Mouse (Mus musculus) C2C12 (cell line): ENCODE measurements at regions not wholly inside any gene's neighbourhood (a gene's known extent, or its start where the extent isn't known, plus 50 kb on each side); places are given as distances from the start of the nearest gene placed in this dataset.
A peak's percentile ranks its signal among the peaks of the same experiment; 100 is the strongest.

Experiments used
- H3K27me3 ChIP-seq: one replicate; pipeline ENCODE4 v1.6.1; 2011; ENCODE audit not compliant: control insufficient read depth, insufficient read depth, insufficient read length
- H3K36me3 ChIP-seq: one replicate; pipeline ENCODE4 v1.6.1; 2011; ENCODE audit not compliant: control insufficient read depth, insufficient read depth
- H3K4me3 ChIP-seq: one replicate; pipeline ENCODE4 v1.5.1; 2011; ENCODE audit warnings: mild to moderate bottlenecking, control low read depth; ENCODE audit not compliant: poor library complexity, insufficient read depth, severe bottlenecking
- H3K79me2 ChIP-seq: one replicate; pipeline ENCODE4 v1.6.1; 2011; ENCODE audit not compliant: control insufficient read depth, insufficient read depth
- H3K79me3 ChIP-seq: one replicate; pipeline ENCODE4 v1.6.1; 2011; ENCODE audit warnings: low read depth, control low read depth
- H3ac ChIP-seq: one replicate; pipeline ENCODE3; 2011; ENCODE audit warnings: low read depth; ENCODE audit not compliant: control insufficient read depth, insufficient read length
- CEBPB ChIP-seq: IDR thresholded peaks from one replicate; pipeline ENCODE4 v1.6.1; 2011; ENCODE audit warnings: low read depth, mild to moderate bottlenecking, control low read depth, moderate library complexity
- CTCF ChIP-seq: IDR thresholded peaks from one replicate; pipeline ENCODE4 v1.5.1; 2011; ENCODE audit not compliant: control insufficient read depth, insufficient read depth, insufficient read length
- FOSL1 ChIP-seq: IDR thresholded peaks from one replicate; pipeline ENCODE4 v1.8.0; 2011; ENCODE audit warnings: mild to moderate bottlenecking, low read length; ENCODE audit not compliant: poor library complexity, insufficient read depth, severe bottlenecking
- MAX ChIP-seq: IDR thresholded peaks from one replicate; pipeline ENCODE4 v1.6.1; 2011; ENCODE audit warnings: mild to moderate bottlenecking, control low read depth
- MYOD1 ChIP-seq: IDR thresholded peaks from one replicate; pipeline ENCODE4 v1.6.1; 2011; ENCODE audit warnings: low read depth; ENCODE audit not compliant: control insufficient read depth, insufficient read length
- MYOG ChIP-seq: IDR thresholded peaks from one replicate; pipeline ENCODE4 v1.6.1; 2011; ENCODE audit not compliant: control insufficient read depth, insufficient read length; ENCODE audit errors: extremely low read depth
- USF1 ChIP-seq: IDR thresholded peaks from one replicate; pipeline ENCODE4 v1.6.1; 2011; ENCODE audit warnings: low read depth, mild to moderate bottlenecking, control low read depth, moderate library complexity

DNA sequence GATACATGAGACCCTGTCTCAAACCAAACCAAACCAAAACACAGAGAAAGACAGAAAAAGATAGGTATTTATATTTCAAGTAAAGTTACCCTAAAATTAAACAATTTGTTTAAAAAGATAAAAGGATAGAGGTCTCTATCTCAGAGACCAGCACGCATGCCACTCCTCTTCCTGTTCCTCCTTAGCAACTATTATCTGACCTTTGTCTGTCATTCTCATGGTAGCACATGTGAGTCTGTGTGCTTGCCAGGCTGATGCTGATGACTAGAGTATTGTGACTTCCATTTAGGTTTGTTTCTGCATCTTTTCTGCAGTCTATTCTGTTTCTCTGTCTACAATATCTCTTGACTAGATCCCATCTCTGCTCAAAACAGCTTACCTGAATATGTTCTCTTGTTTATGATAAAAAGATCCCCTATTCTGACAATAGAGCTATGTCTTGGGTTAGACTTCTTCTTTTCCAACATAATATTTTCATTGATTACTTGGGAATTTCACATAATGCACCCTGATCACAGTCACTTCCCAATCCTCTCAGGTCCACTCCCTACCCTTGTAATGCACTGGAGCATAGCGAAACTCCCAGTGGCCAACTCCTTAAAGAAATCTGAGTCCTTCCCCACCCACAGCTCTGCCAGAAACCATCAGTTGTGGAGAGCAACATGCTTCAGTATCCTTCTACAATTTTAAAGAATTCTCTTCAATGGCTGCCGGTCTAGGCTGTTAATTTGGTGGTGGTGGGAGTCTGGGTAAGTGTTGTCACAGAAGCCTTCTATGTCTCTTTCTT lies 115.7 kb upstream of the Nrp1 start:
- Histone ChIP-seq H3K27me3 (no peaks in the 10 kb centered on the region), H3ac (no peak overlapping the region), H3K36me3 (no peaks in the 10 kb centered on the region), H3K4me3 (no peak overlapping the region), H3K79me2 (no peaks in the 10 kb centered on the region), H3K79me3 (no peaks in the 10 kb centered on the region)
- TF ChIP-seq CTCF = no peak
- no peak for TF ChIP-seq FOSL1
- TF ChIP-seq MYOD1 = no peak
- no peak for TF ChIP-seq MAX
- TF ChIP-seq CEBPB = no peak
- TF ChIP-seq USF1 = no peak
- TF ChIP-seq MYOG = no peak

DNA sequence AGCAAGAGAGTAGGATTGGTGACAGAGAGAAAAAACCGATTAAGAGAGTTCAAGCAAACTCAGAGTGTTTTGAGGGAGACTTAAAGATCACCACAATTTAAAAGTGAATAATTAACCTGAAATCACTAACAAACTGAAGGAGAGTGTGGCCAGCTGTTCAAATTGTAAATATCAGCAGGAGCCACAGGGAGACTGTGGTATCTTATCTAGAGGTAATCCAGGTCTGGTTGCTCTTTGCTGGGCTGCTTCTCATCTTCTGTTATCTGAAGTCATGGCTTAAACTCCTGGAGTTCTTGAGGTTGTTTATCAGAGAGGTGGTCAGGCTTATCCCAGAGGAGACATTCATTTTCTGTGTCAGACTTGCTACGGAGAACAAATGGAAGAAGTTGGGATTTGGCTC lies 106.7 kb upstream of the Nrp1 start:
- TF ChIP-seq MYOD1 (no peak), USF1 (no peak), MAX (no peak), CTCF (no peak), MYOG (no peak), CEBPB (no peak), FOSL1 (no peak)
- Histone ChIP-seq H3K27me3 (no peaks in the 10 kb centered on the region), H3K36me3 (no peaks in the 10 kb centered on the region), H3K4me3 (no peak overlapping the region), H3ac (no peak overlapping the region), H3K79me3 (no peaks in the 10 kb centered on the region), H3K79me2 (no peaks in the 10 kb centered on the region)

DNA sequence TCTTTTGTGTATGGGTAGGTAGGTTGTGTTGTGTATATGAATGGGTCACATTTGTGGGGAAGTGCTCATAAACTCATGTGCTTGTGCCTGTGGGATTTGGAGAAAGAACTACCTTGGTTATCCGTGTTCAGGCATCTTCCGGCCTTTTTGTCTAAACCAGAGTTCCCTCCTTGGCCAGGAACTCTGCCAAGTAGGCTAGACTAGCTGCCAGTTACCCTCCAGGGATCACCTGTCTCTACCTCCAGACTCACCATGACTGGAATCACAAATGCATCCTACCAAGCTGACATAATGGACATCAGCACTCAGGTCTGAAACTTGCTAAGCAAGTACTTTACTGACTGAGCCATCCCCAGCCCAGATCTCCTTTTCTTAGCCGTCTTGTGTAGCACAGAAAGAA lies 97.6 kb upstream of the Nrp1 start:
- H3K4me3 ChIP-seq = no peak overlapping the region
- no peaks in the 10 kb centered on the region for H3K36me3 ChIP-seq
- H3ac ChIP-seq = no peak overlapping the region
- H3K79me3 ChIP-seq = no peaks in the 10 kb centered on the region
- H3K27me3 ChIP-seq = no peaks in the 10 kb centered on the region
- TF ChIP-seq USF1 = no peak
- no peak for TF ChIP-seq MYOD1
- no peak for TF ChIP-seq MAX
- TF ChIP-seq MYOG = no peak
- TF ChIP-seq CEBPB = no peak
- no peak for TF ChIP-seq FOSL1
- no peaks in the 10 kb centered on the region for H3K79me2 ChIP-seq

DNA sequence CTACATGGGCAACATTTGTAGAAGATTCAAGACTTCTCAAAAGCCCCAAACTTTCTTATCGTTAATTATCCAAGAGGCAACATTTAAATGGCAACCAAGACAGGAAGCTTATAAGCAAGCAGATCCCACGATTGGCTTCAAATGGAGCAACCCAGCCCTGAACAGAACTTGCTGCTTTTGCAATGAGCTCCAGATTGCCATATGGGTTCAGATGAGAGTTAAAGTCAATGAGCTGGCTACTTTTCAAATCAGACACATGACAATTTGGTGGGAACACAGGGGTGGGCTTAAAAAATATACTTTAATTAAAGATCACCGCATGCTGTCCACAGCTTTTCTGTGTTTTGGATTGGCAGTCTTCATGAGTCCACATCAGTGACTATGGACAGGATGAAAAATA lies 97.0 kb upstream of the Nrp1 start:
- Histone ChIP-seq H3K79me3 (no peaks in the 10 kb centered on the region), H3K4me3 (no peak overlapping the region), H3ac (no peak overlapping the region), H3K79me2 (no peaks in the 10 kb centered on the region), H3K27me3 (no peaks in the 10 kb centered on the region), H3K36me3 (no peaks in the 10 kb centered on the region)
- TF ChIP-seq MAX (no peak), FOSL1 (no peak), USF1 (no peak), CTCF (no peak), MYOD1 (no peak), CEBPB (no peak), MYOG (no peak)

DNA sequence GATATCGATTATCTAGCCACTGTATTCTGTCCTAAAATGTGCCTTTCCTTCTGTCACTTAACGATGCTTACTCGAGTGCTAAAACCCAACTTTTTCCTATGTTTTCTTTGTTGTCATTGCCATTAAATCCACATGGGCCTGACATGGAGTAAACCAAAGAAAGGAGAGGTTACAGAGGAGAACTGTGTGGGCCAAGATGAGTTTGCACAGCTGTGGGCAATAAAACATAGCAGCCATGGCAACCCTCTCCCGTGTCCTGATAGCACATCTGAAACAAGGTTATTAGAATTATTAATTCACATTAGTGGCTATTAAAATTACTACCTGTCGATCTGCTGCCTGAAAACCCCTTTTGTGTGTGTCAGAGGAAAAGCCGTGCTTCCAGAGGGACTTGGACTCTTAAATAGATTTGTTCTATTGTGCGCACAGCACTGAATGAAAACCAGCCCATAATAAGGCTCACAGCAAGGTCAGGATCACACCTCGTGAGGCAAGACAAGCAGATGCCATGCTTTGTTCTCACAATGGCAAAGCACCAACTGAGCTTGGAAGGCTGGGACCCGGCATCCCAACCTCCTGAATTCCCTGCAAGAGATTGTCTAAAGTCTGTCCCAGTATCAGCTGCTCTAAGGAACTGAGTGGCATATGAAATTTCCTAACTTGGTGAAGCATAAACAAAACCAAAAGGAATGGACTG lies 95.0 kb upstream of the Nrp1 start:
- TF ChIP-seq MYOD1 (peak; percentile 51), MYOG (no peak), CTCF (no peak)
- H3K79me2 ChIP-seq = no peaks in the 10 kb centered on the region
- H3ac ChIP-seq = no peak overlapping the region
- no peaks in the 10 kb centered on the region for H3K79me3 ChIP-seq
- H3K36me3 ChIP-seq = no peaks in the 10 kb centered on the region
- no peaks in the 10 kb centered on the region for H3K27me3 ChIP-seq
- H3K4me3 ChIP-seq = no peak overlapping the region

DNA sequence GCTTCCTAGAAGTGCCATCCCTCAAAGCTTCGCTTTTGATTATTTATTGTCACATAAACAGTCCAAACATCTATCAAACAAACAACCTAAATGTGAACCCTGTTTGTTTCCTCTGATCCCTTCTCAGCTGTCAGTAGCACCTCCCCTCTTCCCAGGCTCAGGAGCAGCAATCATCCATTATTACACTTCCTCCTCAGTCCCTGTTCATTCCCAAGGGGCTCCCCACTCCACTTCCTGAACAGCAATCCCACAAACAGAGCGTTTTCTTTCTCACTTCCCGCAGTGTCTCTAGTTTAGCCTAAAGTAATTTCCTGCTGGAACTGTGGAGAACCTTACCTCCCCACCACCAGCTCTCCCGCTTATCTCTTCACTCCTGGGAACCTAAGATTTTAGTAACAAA lies 91.1 kb upstream of the Nrp1 start:
- H3K36me3 ChIP-seq = no peaks in the 10 kb centered on the region
- H3ac ChIP-seq = no peak overlapping the region
- H3K79me2 ChIP-seq = no peaks in the 10 kb centered on the region
- H3K4me3 ChIP-seq = no peak overlapping the region
- H3K79me3 ChIP-seq = no peaks in the 10 kb centered on the region
- TF ChIP-seq MYOD1 (no peak), FOSL1 (no peak), CTCF (no peak), USF1 (no peak), MAX (no peak), CEBPB (no peak), MYOG (no peak)
- H3K27me3 ChIP-seq = no peaks in the 10 kb centered on the region
